Mouse (Mus musculus) limb, embryonic 11.5 days (tissue): ENCODE measurements around the gene Mtfr1l. TPM values are rescaled to one million over a fixed set of nuclear protein-coding genes. Genes with fewer than 3 reads are reported as not detected.

ENCODE experiments used
- ATAC-seq: fragments of 200-750 bp; cut with Nextera tagmentation; 2 replicates; pipeline ENCODE4 v1.8.0; 2017; ENCODE audit warnings: low read depth; ENCODE audit not compliant: insufficient number of reproducible peaks, low FRiP score, low TSS enrichment
- DNase-seq: peaks from one replicate; pipeline ENCODE4 v3.0.0-alpha.2; 2015; ENCODE audit warnings: low spot score
- H3K27ac ChIP-seq: fragments of 300-500 bp; sonication (generic); replicated peaks from 2 replicates; pipeline ENCODE4 v1.5.1; 2014; ENCODE audit warnings: low read depth, mild to moderate bottlenecking, low read length
- H3K27me3 ChIP-seq: fragments of 300-500 bp; sonication (generic); 2 replicates; pipeline ENCODE4 v1.6.1; 2014; ENCODE audit warnings: mild to moderate bottlenecking, low read length, mixed read lengths; ENCODE audit not compliant: control insufficient read depth, insufficient read depth
- H3K36me3 ChIP-seq: fragments of 300-500 bp; sonication (generic); 2 replicates; pipeline ENCODE4 v1.6.1; 2014; ENCODE audit warnings: mild to moderate bottlenecking, low read length, moderate library complexity, mixed read lengths; ENCODE audit not compliant: control insufficient read depth, insufficient read depth
- H3K4me1 ChIP-seq: fragments of 300-500 bp; sonication (generic); 2 replicates; pipeline ENCODE4 v1.6.1; 2014; ENCODE audit warnings: low read length, mixed read lengths; ENCODE audit not compliant: control insufficient read depth, insufficient read depth
- H3K4me2 ChIP-seq: fragments of 300-500 bp; sonication (generic); 2 replicates; pipeline ENCODE4 v1.6.1; 2014; ENCODE audit warnings: low read depth, mild to moderate bottlenecking, moderate library complexity; ENCODE audit not compliant: severe bottlenecking
- H3K4me3 ChIP-seq: fragments of 300-500 bp; sonication (generic); 2 replicates; pipeline ENCODE4 v1.5.1; 2014; ENCODE audit warnings: low read depth, low read length
- H3K9ac ChIP-seq: fragments of 300-500 bp; sonication (generic); 2 replicates; pipeline ENCODE4 v1.6.1; 2014; ENCODE audit warnings: mild to moderate bottlenecking, low read length
- H3K9me3 ChIP-seq: fragments of 300-500 bp; sonication (generic); 2 replicates; pipeline ENCODE4 v1.6.1; 2016; ENCODE audit warnings: low read length; ENCODE audit not compliant: control insufficient read depth
- WGBS: fragments of 180-500 bp; shearing (Covaris S2); extraction: QIAGEN DNeasy Blood & Tissue Kit; methylation state at CpG from one replicate; pipeline ENCODE4 v1.1.7; 2014; 5-methylcytosine and 5-hydroxymethylcytosine counted together
- polyA plus RNA-seq: library from polyadenylated mRNA; unstranded; fragments of >200 nt; fragmentation: Nextera tagmentation; extraction: Ambion mirVana; gene quantifications from 2 replicates; pipeline ENCODE4 v1.2.1, GENCODE M21; 2014

Gene Mtfr1l
- polyA plus RNA-seq, 1 experiment from 2014 or later = 121 TPM

DNA sequence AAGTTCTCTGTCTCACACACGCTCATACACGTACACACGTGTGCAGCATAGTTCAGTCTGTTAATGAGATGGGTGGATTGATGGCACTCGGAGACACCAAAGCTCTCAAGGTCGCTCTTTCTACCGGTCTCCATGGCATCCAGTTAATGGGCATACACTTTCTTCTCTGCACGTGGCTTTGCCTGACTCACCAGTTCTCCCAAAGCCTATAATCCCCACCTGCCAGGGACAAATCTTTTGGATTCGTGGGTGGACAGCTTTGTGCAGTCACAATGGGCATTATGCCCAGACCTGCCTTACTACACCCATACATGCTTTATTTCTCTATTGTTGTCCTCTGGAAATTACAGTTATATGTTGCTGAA lies 582 bp upstream of the Mtfr1l start:
- Histone ChIP-seq H3K4me1 (peaks cover 15% of the 10 kb centered on the region; the same call in 1 of the 2 replicates), H3K4me2 (peak overlapping the region; percentile 95), H3K9me3 (no peaks in the 10 kb centered on the region), H3K36me3 (peaks cover 2% of the 10 kb centered on the region; the same call in 1 of the 2 replicates), H3K4me3 (peak overlapping the region; percentile 92), H3K9ac (peak overlapping the region; percentile 40), H3K27ac (no peak overlapping the region; the same call in 1 of the 2 replicates), H3K27me3 (no peaks in the 10 kb centered on the region)
- 14% methylated on average over 8 of the region's 8 CpGs for WGBS
- DNase-seq = no peak
- ATAC-seq = no peak

DNA sequence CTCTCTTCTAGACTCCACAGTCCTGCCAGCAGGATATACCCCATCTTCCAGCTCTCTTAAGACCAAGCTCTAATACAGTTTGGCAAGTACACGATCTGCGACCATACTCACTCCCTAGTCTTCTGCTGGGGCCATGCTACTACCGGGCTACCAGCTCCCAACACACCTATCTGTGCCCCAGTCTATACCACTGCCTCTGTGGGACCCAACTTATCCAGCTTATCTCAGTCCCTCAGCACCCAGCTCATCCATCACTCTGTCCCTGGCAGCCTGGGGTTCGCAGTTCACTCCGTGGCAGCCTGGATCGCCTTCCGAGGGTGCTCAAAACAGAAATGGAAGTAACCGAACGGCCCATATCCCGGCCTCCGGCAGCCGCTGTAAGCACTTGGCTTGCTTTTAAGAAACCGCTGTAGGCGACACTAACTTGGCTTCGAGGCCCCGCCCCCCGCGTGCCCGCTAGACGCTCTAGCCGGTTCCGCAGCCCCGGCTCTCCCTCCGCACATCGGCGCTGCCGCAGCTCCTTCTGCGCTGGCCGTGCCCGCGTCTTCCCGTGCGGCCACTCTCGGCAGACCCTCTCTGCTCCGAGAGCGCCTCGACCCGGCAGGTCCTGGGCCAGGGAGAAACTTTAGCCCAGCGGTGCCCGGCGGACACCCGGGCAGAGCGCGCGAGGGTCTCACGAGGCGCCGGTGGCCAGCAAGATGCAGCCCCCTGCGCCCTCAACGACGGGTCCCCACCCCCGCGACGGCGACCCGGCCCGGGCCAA lies 882 bp downstream of the Mtfr1l start:
- no peaks in the 10 kb centered on the region for H3K27me3 ChIP-seq
- H3K27ac ChIP-seq = peak overlapping the region; percentile 71
- ATAC-seq = peak; percentile 40
- WGBS = under 1% methylated on average over 57 of the region's 57 CpGs
- no peaks in the 10 kb centered on the region for H3K9me3 ChIP-seq
- H3K36me3 ChIP-seq = peaks cover 6% of the 10 kb centered on the region; the same call in 1 of the 2 replicates
- DNase-seq = peak; percentile 71
- peak overlapping the region; percentile 95 for H3K4me2 ChIP-seq
- H3K4me1 ChIP-seq = peaks cover 15% of the 10 kb centered on the region; the same call in 1 of the 2 replicates
- peak overlapping the region; percentile 77 for H3K9ac ChIP-seq
- peak overlapping the region; percentile 92 for H3K4me3 ChIP-seq

DNA sequence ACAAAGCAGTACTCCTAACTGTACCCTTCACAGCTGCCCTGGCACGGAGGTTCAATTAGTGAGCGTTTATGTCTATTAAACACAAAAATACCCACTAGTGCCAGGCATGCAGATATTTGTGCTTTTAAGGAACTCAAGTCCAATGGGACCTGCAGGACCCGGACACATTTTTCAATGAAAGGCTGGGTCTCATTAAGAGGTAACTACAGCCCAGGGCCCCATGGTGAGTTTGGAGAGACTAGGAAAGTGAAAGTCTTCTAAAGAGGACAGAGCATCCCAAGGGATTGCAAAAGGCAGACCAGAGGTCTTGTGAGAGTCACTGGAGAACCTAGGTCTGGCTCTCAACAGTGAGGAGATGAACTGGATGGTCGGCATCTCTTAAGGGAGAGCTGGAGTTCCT lies 1.8 kb downstream of the Mtfr1l start:
- Histone ChIP-seq H3K4me1 (peaks cover 15% of the 10 kb centered on the region; the same call in 1 of the 2 replicates), H3K27ac (no peak overlapping the region), H3K36me3 (peaks cover 10% of the 10 kb centered on the region; the same call in 1 of the 2 replicates), H3K4me3 (no peak overlapping the region), H3K4me2 (peak overlapping the region; percentile 95; the same call in 1 of the 2 replicates), H3K9me3 (no peaks in the 10 kb centered on the region), H3K9ac (no peak overlapping the region; the same call in 1 of the 2 replicates), H3K27me3 (no peaks in the 10 kb centered on the region)
- no peak for DNase-seq
- 85% methylated on average over 4 of the region's 4 CpGs for WGBS
- no peak for ATAC-seq

DNA sequence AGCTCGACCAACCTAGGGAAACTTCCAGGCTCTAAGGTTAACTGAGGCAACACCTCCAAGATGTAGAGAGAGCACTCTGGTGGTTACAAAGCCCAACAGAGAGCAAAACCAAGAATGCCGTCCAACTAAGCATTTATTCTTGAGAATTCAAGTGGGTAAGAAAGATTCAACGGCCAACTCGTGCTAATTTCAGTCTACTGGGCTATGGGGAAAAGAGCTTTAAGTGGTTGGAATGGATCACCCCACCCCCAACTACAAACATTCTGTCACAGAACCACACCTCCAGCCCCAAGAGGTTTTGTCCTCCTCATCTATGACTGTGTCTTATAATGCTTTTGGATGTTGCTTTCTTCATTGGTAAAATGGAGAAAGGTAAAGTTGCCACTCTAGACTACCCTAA lies 2.3 kb downstream of the Mtfr1l start:
- DNase-seq (no peak), ATAC-seq (no peak)
- H3K4me1 ChIP-seq = peaks cover 15% of the 10 kb centered on the region; the same call in 1 of the 2 replicates
- no peak overlapping the region for H3K9ac ChIP-seq
- no peak overlapping the region for H3K27ac ChIP-seq
- no peaks in the 10 kb centered on the region for H3K27me3 ChIP-seq
- 88% methylated on average over 4 of the region's 4 CpGs for WGBS
- no peak overlapping the region for H3K4me3 ChIP-seq
- no peaks in the 10 kb centered on the region for H3K9me3 ChIP-seq
- peaks cover 10% of the 10 kb centered on the region; the same call in 1 of the 2 replicates for H3K36me3 ChIP-seq
- H3K4me2 ChIP-seq = no peak overlapping the region

DNA sequence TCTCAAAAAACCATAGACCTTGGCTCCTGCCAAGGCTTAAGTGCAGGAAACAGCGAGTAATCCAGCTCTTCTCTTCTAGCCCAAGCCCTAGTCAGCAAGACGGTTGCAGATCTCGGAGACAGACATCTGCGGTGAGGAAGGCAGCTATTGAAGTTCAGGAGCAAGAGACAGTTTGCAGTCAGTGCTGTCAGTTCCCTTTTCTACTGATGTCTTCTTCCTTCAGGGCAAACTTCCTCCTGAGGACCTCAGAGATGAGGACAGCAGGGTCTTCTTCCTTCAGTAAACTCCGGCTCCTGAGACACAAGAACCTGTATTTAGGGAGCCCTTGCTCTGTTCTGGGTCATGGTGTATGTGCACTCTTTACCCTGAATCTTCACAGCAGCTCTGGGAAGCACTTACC lies 9.0 kb downstream of the Mtfr1l start:
- no peaks in the 10 kb centered on the region for H3K4me1 ChIP-seq
- no peaks in the 10 kb centered on the region for H3K9me3 ChIP-seq
- no peak overlapping the region for H3K27ac ChIP-seq
- no peak for DNase-seq
- no peak for ATAC-seq
- no peak overlapping the region for H3K9ac ChIP-seq
- no peak overlapping the region for H3K4me3 ChIP-seq
- 87% methylated on average over 5 of the region's 5 CpGs for WGBS
- H3K4me2 ChIP-seq = no peak overlapping the region
- peaks cover 21% of the 10 kb centered on the region; the same call in 1 of the 2 replicates for H3K36me3 ChIP-seq
- H3K27me3 ChIP-seq = no peaks in the 10 kb centered on the region

DNA sequence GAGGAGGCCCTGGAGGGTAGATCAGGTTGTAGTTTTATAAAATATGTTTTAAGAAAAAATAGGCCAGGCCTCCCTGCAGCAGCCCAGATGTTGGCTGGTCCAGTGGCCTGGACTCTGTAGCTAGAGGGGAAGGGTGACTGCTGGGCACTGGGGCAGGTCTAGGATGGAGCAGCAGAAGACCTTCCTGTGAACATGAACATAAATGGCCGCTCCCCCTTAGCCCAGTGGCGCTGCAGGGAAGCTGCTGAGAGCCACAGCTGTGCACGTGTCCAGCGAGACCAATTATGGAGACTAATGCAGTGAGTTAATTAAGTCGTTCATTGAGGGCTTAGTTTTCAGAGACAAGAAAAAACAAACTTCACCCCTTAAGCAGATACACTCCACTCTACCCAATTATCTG lies 9.4 kb downstream of the Mtfr1l start:
- DNase-seq = no peak
- Histone ChIP-seq H3K4me2 (no peak overlapping the region), H3K9me3 (no peaks in the 10 kb centered on the region), H3K4me1 (no peaks in the 10 kb centered on the region), H3K4me3 (no peak overlapping the region), H3K27me3 (no peaks in the 10 kb centered on the region), H3K27ac (no peak overlapping the region), H3K36me3 (peaks cover 21% of the 10 kb centered on the region; the same call in 1 of the 2 replicates), H3K9ac (no peak overlapping the region)
- 67% methylated on average over 5 of the region's 5 CpGs for WGBS
- no peak for ATAC-seq

DNA sequence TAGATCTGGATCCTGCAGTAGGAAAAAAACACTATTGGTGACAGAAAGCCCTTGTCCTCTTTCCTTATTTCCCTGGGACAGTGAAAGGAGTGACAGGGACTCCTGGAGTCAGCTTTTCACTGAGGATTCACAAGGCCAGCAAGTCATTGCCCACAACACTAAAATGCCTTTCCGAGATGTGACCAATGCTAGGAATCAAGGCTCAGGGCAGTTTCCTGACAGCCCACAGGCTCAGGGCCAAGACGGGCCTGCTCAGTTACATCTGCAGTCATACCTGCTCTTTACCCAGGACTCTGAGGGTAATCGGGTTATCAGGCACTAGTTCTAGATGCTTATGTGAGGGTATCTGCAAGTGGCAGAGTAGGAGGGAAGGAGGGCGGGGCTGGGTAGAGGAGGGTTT lies 11.7 kb downstream of the Mtfr1l start:
- H3K36me3 ChIP-seq = peaks cover 13% of the 10 kb centered on the region; the same call in 1 of the 2 replicates

DNA sequence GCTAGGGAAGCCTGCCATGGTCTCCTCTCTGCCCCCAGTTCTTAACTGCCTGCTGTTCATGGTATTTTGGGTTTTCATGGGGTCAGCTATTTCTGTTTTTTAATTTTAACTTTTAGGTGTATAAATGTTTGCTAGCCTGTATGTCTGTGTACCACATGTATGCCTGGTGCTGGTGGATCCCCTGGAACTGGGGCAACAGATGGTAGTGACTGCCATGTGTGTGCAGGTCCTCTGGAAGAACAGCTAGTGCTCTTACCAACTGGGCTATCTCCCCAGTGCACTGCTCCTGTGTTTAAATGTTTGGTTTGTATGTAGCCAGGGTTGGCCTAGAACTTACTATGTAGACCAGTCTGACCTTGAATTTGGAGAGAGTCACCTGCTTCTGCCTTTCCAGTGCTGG lies 15.9 kb downstream of the Mtfr1l start:
- no peak for ATAC-seq
- H3K4me2 ChIP-seq = no peak overlapping the region

More for the DNA sequence above, 11.7 kb downstream of the Mtfr1l start:
- no peak overlapping the region for H3K9ac ChIP-seq
- no peaks in the 10 kb centered on the region for H3K4me1 ChIP-seq
- no peaks in the 10 kb centered on the region for H3K9me3 ChIP-seq
- H3K4me3 ChIP-seq = no peak overlapping the region
- H3K27ac ChIP-seq = no peak overlapping the region
- no peak for DNase-seq
- no peak for ATAC-seq
- 85% methylated on average over 4 of the region's 4 CpGs for WGBS
- no peaks in the 10 kb centered on the region for H3K27me3 ChIP-seq
- H3K4me2 ChIP-seq = no peak overlapping the region

More for the DNA sequence above, 15.9 kb downstream of the Mtfr1l start:
- Histone ChIP-seq H3K27me3 (no peaks in the 10 kb centered on the region), H3K36me3 (peaks cover 7% of the 10 kb centered on the region; the same call in 1 of the 2 replicates), H3K27ac (no peak overlapping the region), H3K9ac (no peak overlapping the region), H3K9me3 (no peaks in the 10 kb centered on the region), H3K4me3 (no peak overlapping the region), H3K4me1 (no peaks in the 10 kb centered on the region)
- DNase-seq = no peak
